Mouse (Mus musculus): ENCODE data around the gene Clybl. TPM values are rescaled to one million over a fixed set of nuclear protein-coding genes. Genes with fewer than 3 reads are reported as not detected.

The Clybl gene
- polyA plus RNA-seq, 2 experiments, result 13.3 to 20.4 TPM

- 87% methylated on average over 7 of the region's 7 CpGs for WGBS
- Histone ChIP-seq H3K4me1 (ENCODE audit: control insufficient read depth, insufficient read depth, low read length) (no peaks in the 10 kb centered on the region), H3K9me3 (ENCODE audit: control insufficient read depth, low read length) (no peaks in the 10 kb centered on the region), H3K9ac (ENCODE audit: low read depth, low read length, severe bottlenecking) (no peak overlapping the region), H3K27ac (replicated peaks; ENCODE audit: low read depth, low read length) (no peak overlapping the region), H3K4me3 (replicated peaks; ENCODE audit: low read length) (no peak overlapping the region), H3K27me3 (ENCODE audit: control insufficient read depth, insufficient read depth, low read length) (no peaks in the 10 kb centered on the region), H3K36me3 (ENCODE audit: control insufficient read depth, insufficient read depth, low read length) (no peaks in the 10 kb centered on the region), H3K4me2 (replicated peaks; ENCODE audit: low read depth, low read length, severe bottlenecking) (no peak overlapping the region)
- ATAC-seq (ENCODE audit: low FRiP score, low read depth), result no peak
- no peak for DNase-seq (ENCODE audit: low spot score)
- TF ChIP-seq POLR2A (IDR thresholded peaks at IDR 0.05; ENCODE audit: borderline replicate concordance, extremely low read depth, insufficient read depth, insufficient read length), result no peak
These were observed 10.5 kb upstream of the Clybl start for GRCm38 (mm10) chr14:122171031-122171430.

- DNase-seq (ENCODE audit: low spot score) (no peak), ATAC-seq (ENCODE audit: low FRiP score, low read depth) (no peak)
- TF ChIP-seq POLR2A (IDR thresholded peaks at IDR 0.05; ENCODE audit: borderline replicate concordance, extremely low read depth, insufficient read depth, insufficient read length), result no peak
- no peak overlapping the region for H3K27ac ChIP-seq (replicated peaks; ENCODE audit: low read depth, low read length)
- no peak overlapping the region for H3K4me3 ChIP-seq (replicated peaks; ENCODE audit: low read length)
- no peaks in the 10 kb centered on the region for H3K4me1 ChIP-seq (ENCODE audit: control insufficient read depth, insufficient read depth, low read length)
- no peaks in the 10 kb centered on the region for H3K9me3 ChIP-seq (ENCODE audit: control insufficient read depth, low read length)
- H3K4me2 ChIP-seq (replicated peaks; ENCODE audit: low read depth, low read length, severe bottlenecking), result no peak overlapping the region
- no peaks in the 10 kb centered on the region for H3K36me3 ChIP-seq (ENCODE audit: control insufficient read depth, insufficient read depth, low read length)
- no peaks in the 10 kb centered on the region for H3K27me3 ChIP-seq (ENCODE audit: control insufficient read depth, insufficient read depth, low read length)
- H3K9ac ChIP-seq (ENCODE audit: low read depth, low read length, severe bottlenecking), result no peak overlapping the region
- 81% methylated on average over 14 of the region's 14 CpGs for WGBS
These were observed 5.2 kb upstream of the Clybl start for GRCm38 (mm10) chr14:122176263-122176798.

- no peak for ATAC-seq (ENCODE audit: low FRiP score, low read depth)
- 0 out of 2 replicates have a peak, but pooled peaks cover 2% of the 10 kb centered on the region for H3K4me1 ChIP-seq (ENCODE audit: control insufficient read depth, insufficient read depth, low read length)
- no peak for TF ChIP-seq POLR2A (IDR thresholded peaks at IDR 0.05; ENCODE audit: borderline replicate concordance, extremely low read depth, insufficient read depth, insufficient read length)
- no peak overlapping the region for H3K27ac ChIP-seq (replicated peaks; ENCODE audit: low read depth, low read length)
- no peak overlapping the region for H3K4me3 ChIP-seq (replicated peaks; ENCODE audit: low read length)
- H3K9ac ChIP-seq (ENCODE audit: low read depth, low read length, severe bottlenecking), result no peak overlapping the region
- WGBS, result 72% methylated on average over 16 of the region's 16 CpGs
- DNase-seq (ENCODE audit: low spot score), result no peak
- H3K36me3 ChIP-seq (ENCODE audit: control insufficient read depth, insufficient read depth, low read length), result no peaks in the 10 kb centered on the region
- no peaks in the 10 kb centered on the region for H3K9me3 ChIP-seq (ENCODE audit: control insufficient read depth, low read length)
- H3K27me3 ChIP-seq (ENCODE audit: control insufficient read depth, insufficient read depth, low read length), result no peaks in the 10 kb centered on the region
- H3K4me2 ChIP-seq (replicated peaks; ENCODE audit: low read depth, low read length, severe bottlenecking), result no peak overlapping the region
These were observed 2.2 kb upstream of the Clybl start for GRCm38 (mm10) chr14:122179262-122179661.

- Histone ChIP-seq H3K27me3 (ENCODE audit: control insufficient read depth, insufficient read depth, low read length) (no peaks in the 10 kb centered on the region), H3K27ac (replicated peaks; ENCODE audit: low read depth, low read length) (no peak overlapping the region), H3K9me3 (ENCODE audit: control insufficient read depth, low read length) (no peaks in the 10 kb centered on the region), H3K4me2 (replicated peaks; ENCODE audit: low read depth, low read length, severe bottlenecking) (peak overlapping the region; percentile 55), H3K4me1 (ENCODE audit: control insufficient read depth, insufficient read depth, low read length) (0 out of 2 replicates have a peak, but pooled peaks cover 2% of the 10 kb centered on the region), H3K4me3 (replicated peaks; ENCODE audit: low read length) (peak overlapping the region; percentile 54), H3K9ac (ENCODE audit: low read depth, low read length, severe bottlenecking) (peak overlapping the region; percentile 57), H3K36me3 (ENCODE audit: control insufficient read depth, insufficient read depth, low read length) (no peaks in the 10 kb centered on the region)
- WGBS, result 2% methylated on average over 11 of the region's 12 CpGs
- DNase-seq (ENCODE audit: low spot score) (no peak), ATAC-seq (ENCODE audit: low FRiP score, low read depth) (no peak; the same call in 1 of the 2 replicates)
- TF ChIP-seq POLR2A (IDR thresholded peaks at IDR 0.05; ENCODE audit: borderline replicate concordance, extremely low read depth, insufficient read depth, insufficient read length), result no peak
These were observed 282 bp downstream of the Clybl start for GRCm38 (mm10) chr14:122181815-122182157.

GRCm38 (mm10) chr14:122182220-122182619 is 716 bp downstream of the Clybl start:
- no peak for ATAC-seq (ENCODE audit: low FRiP score, low read depth)
- H3K4me2 ChIP-seq (replicated peaks; ENCODE audit: low read depth, low read length, severe bottlenecking), result peak overlapping the region; percentile 55; the same call in 1 of the 2 replicates

More at GRCm38 (mm10) chr14:122182220-122182619, 716 bp downstream of the Clybl start:
- WGBS, result 73% methylated on average over 6 of the region's 6 CpGs
- H3K9ac ChIP-seq (ENCODE audit: low read depth, low read length, severe bottlenecking), result no peak overlapping the region
- no peaks in the 10 kb centered on the region for H3K36me3 ChIP-seq (ENCODE audit: control insufficient read depth, insufficient read depth, low read length)
- H3K4me1 ChIP-seq (ENCODE audit: control insufficient read depth, insufficient read depth, low read length), result 0 out of 2 replicates have a peak, but pooled peaks cover 2% of the 10 kb centered on the region
- no peak for TF ChIP-seq POLR2A (IDR thresholded peaks at IDR 0.05; ENCODE audit: borderline replicate concordance, extremely low read depth, insufficient read depth, insufficient read length)
- no peak for DNase-seq (ENCODE audit: low spot score)
- no peak overlapping the region for H3K27ac ChIP-seq (replicated peaks; ENCODE audit: low read depth, low read length)
- peak overlapping the region; percentile 54; the same call in 1 of the 2 replicates for H3K4me3 ChIP-seq (replicated peaks; ENCODE audit: low read length)
- no peaks in the 10 kb centered on the region for H3K27me3 ChIP-seq (ENCODE audit: control insufficient read depth, insufficient read depth, low read length)
- no peaks in the 10 kb centered on the region for H3K9me3 ChIP-seq (ENCODE audit: control insufficient read depth, low read length)

Measured in limb, embryonic 14.5 days (tissue).